Comparison of ENCODE assay signal across 8 mouse cellular contexts in genomic region chr6:146634015-146634722, GRCm38 (mm10). TPM values are rescaled to one million over a fixed set of nuclear protein-coding genes. Genes with fewer than 3 reads are reported as not detected.
DNase-seq lines count a peak whose midpoint lies in the region; ATAC-seq and TF ChIP-seq lines count a peak whose summit lies in the region.

No protein-coding gene starts in this region.

- peak; percentile 22; the same call in 1 of the 2 replicates for ATAC-seq in erythroid progenitor cell, adult 5-6 weeks (replicated peaks; ENCODE audit: low FRiP score, poor library complexity, severe bottlenecking)
- ATAC-seq in heart, embryonic 13.5 days (ENCODE audit: extremely low read depth, insufficient number of reproducible peaks, low FRiP score, low TSS enrichment): peak; percentile 82
- peak; percentile 93 for ATAC-seq in kidney, embryonic 16.5 days (ENCODE audit: low FRiP score, low TSS enrichment)
- ATAC-seq in liver, embryonic 12.5 days: peak; percentile 79

- peak overlapping the region; percentile 90 for H3K27ac ChIP-seq in heart, embryonic 13.5 days (replicated peaks)
- peak overlapping the region; percentile 52 for H3K27ac ChIP-seq in kidney, embryonic 16.5 days (ENCODE audit: low read length)
- H3K27ac ChIP-seq in liver, embryonic 12.5 days: peak overlapping the region; percentile 95

- peak; percentile 90 for DNase-seq in CD4-positive helper T cell, adult 2 months (ENCODE audit: low read depth, low spot score)
- peak; percentile 94 for DNase-seq in brain, embryonic 14.5 days (ENCODE audit: low read depth)
- DNase-seq in naive thymus-derived CD4-positive, alpha-beta T cell, adult 2 months (ENCODE audit: low read depth): peak; percentile 90
- peak; percentile 74 to 89 for DNase-seq in spleen, postnatal 4 days (ENCODE audit: low spot score in 2 of 2)

- H3K4me3 ChIP-seq in heart, embryonic 13.5 days: peak overlapping the region; percentile 85
- peak overlapping the region; percentile 62 for H3K4me3 ChIP-seq in kidney, embryonic 16.5 days (ENCODE audit: low read length)
- H3K4me3 ChIP-seq in liver, embryonic 12.5 days: peak overlapping the region; percentile 84

- no peaks in the 10 kb centered on the region for H3K27me3 ChIP-seq in heart, embryonic 13.5 days (replicated peaks)
- H3K27me3 ChIP-seq in kidney, embryonic 16.5 days (ENCODE audit: insufficient read depth, low read length): no peaks in the 10 kb centered on the region
- H3K27me3 ChIP-seq in liver, embryonic 12.5 days (replicated peaks): no peaks in the 10 kb centered on the region

- TF ChIP-seq POLR2A in brain, embryonic 14.5 days (IDR thresholded peaks at IDR 0.05; ENCODE audit: borderline replicate concordance, extremely low read depth, insufficient read depth, insufficient read length, poor library complexity, severe bottlenecking): peak; percentile 77

- under 1% methylated on average over 77 of the region's 82 CpGs for WGBS in heart, embryonic 13.5 days
- under 1% methylated on average over 81 of the region's 82 CpGs for WGBS in kidney, embryonic 16.5 days
- WGBS in liver, embryonic 12.5 days (ENCODE audit: insufficient replicate concordance): under 1% methylated on average over 82 of the region's 82 CpGs

- H3K4me1 ChIP-seq in heart, embryonic 13.5 days: peaks cover 40% of the 10 kb centered on the region
- H3K4me1 ChIP-seq in kidney, embryonic 16.5 days (ENCODE audit: insufficient read depth, low read length): peaks cover 23% of the 10 kb centered on the region
- peaks cover 53% of the 10 kb centered on the region for H3K4me1 ChIP-seq in liver, embryonic 12.5 days

- H3K9me3 ChIP-seq in heart, embryonic 13.5 days: no peaks in the 10 kb centered on the region
- H3K9me3 ChIP-seq in kidney, embryonic 16.5 days (ENCODE audit: low read length): no peaks in the 10 kb centered on the region
- H3K9me3 ChIP-seq in liver, embryonic 12.5 days (replicated peaks): no peaks in the 10 kb centered on the region

- peak overlapping the region; percentile 74 for H3K4me2 ChIP-seq in heart, embryonic 13.5 days
- H3K4me2 ChIP-seq in kidney, embryonic 16.5 days (replicated peaks; ENCODE audit: low read depth, low read length): peak overlapping the region; percentile 69
- peak overlapping the region; percentile 82 for H3K4me2 ChIP-seq in liver, embryonic 12.5 days

- H3K36me3 ChIP-seq in heart, embryonic 13.5 days: no peaks in the 10 kb centered on the region
- no peaks in the 10 kb centered on the region for H3K36me3 ChIP-seq in kidney, embryonic 16.5 days (ENCODE audit: insufficient read depth, low read length)
- peaks cover 3% of the 10 kb centered on the region; the same call in 1 of the 2 replicates for H3K36me3 ChIP-seq in liver, embryonic 12.5 days

- no peak for TF ChIP-seq CTCF in brain, embryonic 14.5 days (IDR thresholded peaks at IDR 0.05; ENCODE audit: borderline replicate concordance, extremely low read depth, insufficient read depth, insufficient read length)

- H3K9ac ChIP-seq in heart, embryonic 13.5 days: peak overlapping the region; percentile 89
- H3K9ac ChIP-seq in kidney, embryonic 16.5 days (replicated peaks; ENCODE audit: low read length): peak overlapping the region; percentile 76
- H3K9ac ChIP-seq in liver, embryonic 12.5 days: peak overlapping the region; percentile 95

RNA-seq across cellular contexts. Expression of gene Med21, which starts 8.2 kb away (rescaled TPM):
- polyA plus RNA-seq in brain, embryonic 14.5 days (2012; rRNA removed): 67.4 and 83.5 TPM in 2 replicates
- total RNA-seq in erythroid progenitor cell, adult 5-6 weeks (2015; ENCODE audit: low replicate concordance): 71.4 and 112 TPM in 2 replicates
- total RNA-seq in erythroid progenitor cell, adult 5-6 weeks (2017; ENCODE audit: low replicate concordance): 65.8 and 73.0 TPM in 2 replicates
- polyA plus RNA-seq in heart, embryonic 13.5 days (2015; fragmentation: Nextera tagmentation; extraction: Ambion mirVana): 139 and 155 TPM in 2 replicates
- 142 and 151 TPM in 2 replicates for polyA plus RNA-seq in kidney, embryonic 16.5 days (2015; fragmentation: Nextera tagmentation; extraction: Ambion mirVana)
- polyA plus RNA-seq in liver, embryonic 12.5 days (2016; fragmentation: Nextera tagmentation; extraction: Ambion mirVana): 72.8 and 77.8 TPM in 2 replicates

RNA-seq across cellular contexts. Expression of gene Tm7sf3, which starts 8.5 kb away (rescaled TPM):
- 14.5 and 16.7 TPM in 2 replicates for polyA plus RNA-seq in brain, embryonic 14.5 days (2012; rRNA removed)
- total RNA-seq in erythroid progenitor cell, adult 5-6 weeks (2015; ENCODE audit: low replicate concordance): 41.1 and 67.5 TPM in 2 replicates
- total RNA-seq in erythroid progenitor cell, adult 5-6 weeks (2017; ENCODE audit: low replicate concordance): 47.8 and 49.5 TPM in 2 replicates
- polyA plus RNA-seq in heart, embryonic 13.5 days (2015; fragmentation: Nextera tagmentation; extraction: Ambion mirVana): 36.4 and 38.9 TPM in 2 replicates
- 41.9 and 44.7 TPM in 2 replicates for polyA plus RNA-seq in kidney, embryonic 16.5 days (2015; fragmentation: Nextera tagmentation; extraction: Ambion mirVana)
- polyA plus RNA-seq in liver, embryonic 12.5 days (2016; fragmentation: Nextera tagmentation; extraction: Ambion mirVana): 40.5 TPM in 2 replicates

RNA-seq across cellular contexts. Expression of gene Ints13, which starts 56.5 kb away (rescaled TPM):
- 53.3 and 55.3 TPM in 2 replicates for polyA plus RNA-seq in brain, embryonic 14.5 days (2012; rRNA removed)
- total RNA-seq in erythroid progenitor cell, adult 5-6 weeks (2015; ENCODE audit: low replicate concordance): 108 and 132 TPM in 2 replicates
- 110 and 121 TPM in 2 replicates for total RNA-seq in erythroid progenitor cell, adult 5-6 weeks (2017; ENCODE audit: low replicate concordance)
- 43.4 and 50.9 TPM in 2 replicates for polyA plus RNA-seq in heart, embryonic 13.5 days (2015; fragmentation: Nextera tagmentation; extraction: Ambion mirVana)
- polyA plus RNA-seq in kidney, embryonic 16.5 days (2015; fragmentation: Nextera tagmentation; extraction: Ambion mirVana): 79.5 and 83.1 TPM in 2 replicates
- 50.9 and 52.2 TPM in 2 replicates for polyA plus RNA-seq in liver, embryonic 12.5 days (2016; fragmentation: Nextera tagmentation; extraction: Ambion mirVana)

RNA-seq across cellular contexts. Expression of gene Fgfr1op2, which starts 57.2 kb away (rescaled TPM):
- 33.0 and 33.9 TPM in 2 replicates for polyA plus RNA-seq in brain, embryonic 14.5 days (2012; rRNA removed)
- total RNA-seq in erythroid progenitor cell, adult 5-6 weeks (2015; ENCODE audit: low replicate concordance): 191 and 241 TPM in 2 replicates
- total RNA-seq in erythroid progenitor cell, adult 5-6 weeks (2017; ENCODE audit: low replicate concordance): 160 and 213 TPM in 2 replicates
- polyA plus RNA-seq in heart, embryonic 13.5 days (2015; fragmentation: Nextera tagmentation; extraction: Ambion mirVana): 79.8 and 86.3 TPM in 2 replicates
- 92.6 and 92.7 TPM in 2 replicates for polyA plus RNA-seq in kidney, embryonic 16.5 days (2015; fragmentation: Nextera tagmentation; extraction: Ambion mirVana)
- polyA plus RNA-seq in liver, embryonic 12.5 days (2016; fragmentation: Nextera tagmentation; extraction: Ambion mirVana): 103 and 107 TPM in 2 replicates

Comparison
In these comparisons a context has a peak if more than half of its experiments do, and no peak if none do; other contexts are left out.
1. Peak in every context shown above with its lines: DNase-seq, ATAC-seq, H3K4me3 ChIP-seq and H3K27ac ChIP-seq.
2. ATAC-seq: peak in every context shown above with its lines; median percentile 93 in kidney, embryonic 16.5 days; 82 in heart, embryonic 13.5 days; 79 in liver, embryonic 12.5 days; 22 in erythroid progenitor cell, adult 5-6 weeks.